Mouse (Mus musculus): ENCODE data around the gene Tbc1d22a.
A peak's percentile ranks its signal among the peaks of the same experiment; 100 is the strongest.

DNA sequence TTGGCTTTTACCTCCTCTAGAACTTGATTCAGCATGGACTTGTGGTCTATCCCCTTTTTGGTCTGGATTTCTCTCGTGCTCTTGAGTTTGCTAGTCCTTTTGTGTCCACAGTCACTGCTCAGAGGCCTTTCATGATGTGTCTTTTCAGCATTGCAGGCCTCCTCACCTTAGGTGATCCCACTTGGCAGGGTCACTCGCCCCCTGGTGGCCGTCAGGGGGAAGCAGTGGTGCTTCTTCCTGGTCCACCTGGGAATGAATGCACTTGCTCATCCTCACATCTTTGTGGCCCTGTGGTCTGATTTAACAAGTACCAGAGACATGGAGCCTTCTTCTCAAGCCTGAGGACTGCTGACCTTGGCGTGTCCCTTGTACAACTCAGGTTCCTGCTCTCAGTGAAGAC is 191.3 kb downstream of the Tbc1d22a start:
- TF ChIP-seq CTCF (IDR thresholded peaks at IDR 0.05; ENCODE audit: low read depth): peak; percentile 90
- TF ChIP-seq EP300 (IDR thresholded peaks at IDR 0.05; ENCODE audit: low read depth): no peak

Data from heart, postnatal 0 days (tissue).